Mouse (Mus musculus) layer of hippocampus, adult 18-20 months (tissue): ENCODE data around the gene Matn4. TPM values are rescaled to one million over a fixed set of nuclear protein-coding genes. Genes with fewer than 3 reads are reported as not detected.

Source experiments
- DNase-seq, 2 experiments: peaks; one replicate each; pipeline ENCODE4 v3.0.0; 2022; ENCODE audit warnings: low spot score in 2 of 2
- total RNA-seq, 2 experiments: library from RNA; stranded (reverse); gene quantifications; 2 replicates each; pipeline ENCODE4 v1.2.3; 2021

The Matn4 gene
- total RNA-seq, 2 experiments from 2014 or later, result 11.0 to 11.2 TPM

DNA sequence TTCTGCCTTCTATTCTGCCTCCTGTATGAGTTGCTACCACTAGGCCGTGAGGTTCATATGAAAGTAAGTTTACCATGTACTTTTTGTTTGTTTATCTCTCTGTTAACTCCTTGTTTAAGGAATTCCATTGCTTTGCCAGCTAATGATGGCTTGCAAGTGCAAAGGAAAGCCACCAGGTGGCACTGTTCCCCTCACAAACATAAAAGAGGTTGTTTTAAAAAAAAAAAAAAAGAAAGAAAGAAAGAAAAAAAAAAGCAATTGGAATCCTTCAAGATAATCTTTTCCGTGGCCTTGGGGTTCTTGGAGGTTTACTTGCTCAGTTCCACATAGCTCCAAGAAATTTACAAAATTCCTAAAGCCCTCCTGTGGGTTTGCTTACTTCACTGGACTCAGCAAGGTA lies 12.2 kb upstream of the Matn4 start:
- peak in 1 of 2 experiments; percentile 43 for DNase-seq

DNA sequence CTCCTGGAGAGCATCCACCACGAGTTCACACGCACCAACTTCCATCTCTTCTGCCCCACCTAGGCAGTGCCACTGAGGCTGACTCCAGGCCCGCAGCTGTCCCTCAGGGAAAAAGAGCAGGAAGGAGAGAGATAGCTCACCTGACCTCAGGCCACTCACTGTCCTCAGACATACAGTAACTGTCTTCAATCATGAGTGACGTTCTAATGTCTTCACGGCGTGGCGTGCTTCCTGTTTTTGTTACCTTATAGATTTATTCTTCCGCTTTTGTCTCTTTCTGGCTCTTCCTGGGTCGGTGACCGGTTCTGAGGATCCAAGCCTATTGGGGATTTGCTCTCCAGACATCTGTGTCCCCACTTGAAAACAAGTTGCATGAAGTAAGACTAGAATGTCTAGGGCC lies 9.6 kb upstream of the Matn4 start:
- DNase-seq, result no peak

DNA sequence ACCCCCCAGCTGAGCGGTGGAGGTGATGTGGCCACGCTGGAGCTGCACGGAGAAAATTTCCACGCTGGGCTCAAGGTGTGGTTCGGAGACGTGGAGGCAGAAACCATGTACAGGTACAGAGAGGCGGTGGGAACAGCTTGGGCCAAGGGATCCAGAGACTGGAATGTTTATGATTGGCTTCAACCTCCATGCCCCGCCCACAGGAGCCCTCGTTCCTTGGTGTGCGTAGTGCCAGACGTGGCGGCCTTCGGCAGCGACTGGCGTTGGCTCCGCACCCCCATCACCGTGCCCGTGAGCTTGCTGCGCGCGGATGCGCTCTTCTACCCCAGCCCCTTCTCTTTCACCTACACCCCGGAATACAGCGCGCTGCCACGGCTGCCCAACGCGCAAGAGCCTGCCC lies 9.2 kb upstream of the Matn4 start:
- no peak for DNase-seq

DNA sequence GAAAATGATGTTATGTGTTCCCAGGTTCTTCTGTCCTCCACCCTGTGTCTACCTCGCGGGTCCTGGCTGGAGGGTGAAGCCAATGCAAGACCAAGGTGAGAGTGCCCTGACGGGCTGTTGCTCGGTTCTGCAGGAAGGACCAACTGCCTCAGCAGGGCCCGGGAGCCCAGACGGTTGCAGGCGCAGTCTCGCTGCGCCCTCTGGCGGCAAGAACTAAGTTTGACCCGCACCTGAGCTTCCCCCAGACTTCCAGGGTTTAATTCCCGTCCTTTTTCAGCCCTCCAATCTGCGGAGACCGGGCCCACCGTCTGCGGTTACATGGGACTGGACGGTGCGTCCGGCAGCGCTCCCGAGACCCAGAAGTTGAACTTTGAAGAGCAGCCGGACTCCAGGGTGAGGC lies 2.7 kb upstream of the Matn4 start:
- peak; percentile 57 to 76 for DNase-seq

DNA sequence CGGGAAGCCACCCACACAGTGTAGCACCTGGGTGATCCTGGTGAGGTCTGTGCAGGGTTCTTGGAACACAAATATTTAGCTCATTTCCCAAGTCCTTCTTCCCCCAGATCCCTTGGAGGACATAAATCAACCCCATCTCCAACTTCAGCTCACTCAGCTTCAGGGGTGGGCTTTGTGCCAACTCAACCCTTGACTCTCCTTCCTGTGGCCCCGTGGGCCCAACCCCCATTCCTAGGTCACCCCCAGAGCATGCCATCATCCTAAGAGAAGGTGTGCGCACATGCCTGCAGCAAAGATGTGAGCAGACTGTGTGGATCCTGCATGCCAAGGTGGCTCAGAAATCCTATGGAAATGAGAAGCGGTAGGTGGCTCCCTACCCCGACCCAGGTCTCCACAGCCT lies 559 bp upstream of the Matn4 start:
- no peak for DNase-seq

DNA sequence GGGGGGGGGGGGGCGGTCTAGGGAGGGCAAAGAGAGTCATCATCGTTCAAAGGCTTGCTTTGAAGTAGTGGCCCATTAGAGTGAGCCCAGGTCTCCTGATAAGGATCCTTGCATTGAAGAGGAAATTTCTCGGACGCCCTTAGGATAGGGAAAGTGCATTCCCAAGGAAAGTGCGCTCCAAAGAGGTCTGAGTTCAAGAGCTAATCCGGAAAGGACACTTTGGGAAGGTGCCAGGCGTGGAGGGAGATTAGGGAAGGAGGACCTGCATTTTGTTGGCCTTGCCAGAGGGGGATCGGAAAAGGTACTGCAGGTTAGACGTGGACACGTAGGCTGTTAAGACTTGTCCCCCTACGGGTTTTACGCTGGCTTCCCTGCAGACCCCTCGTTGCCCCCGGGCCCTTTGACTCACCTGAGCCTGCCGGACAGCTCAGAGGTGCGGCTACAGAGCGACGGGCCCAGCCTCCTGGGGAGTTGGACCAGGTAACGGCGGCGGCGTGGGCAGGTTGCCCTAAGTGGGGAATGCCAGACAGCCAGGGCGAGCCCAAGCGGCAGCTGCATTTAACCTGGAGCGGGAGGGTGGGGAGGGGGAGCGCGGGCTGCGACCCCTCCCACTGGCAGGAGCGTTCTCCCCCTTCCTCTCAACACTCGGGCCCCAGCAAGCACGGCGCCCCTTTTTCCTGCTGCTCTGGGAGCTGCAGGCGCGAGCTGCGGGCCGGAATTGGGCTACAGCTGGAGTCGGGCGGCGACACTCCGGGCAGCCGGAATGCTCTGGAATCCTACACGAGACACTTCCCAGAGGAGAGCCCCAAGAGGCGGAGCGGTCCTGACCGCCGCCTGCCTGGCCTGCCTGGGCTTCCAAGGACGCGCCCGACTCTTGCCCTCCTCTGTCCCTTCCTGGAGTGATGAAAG lies 624 bp downstream of the Matn4 start:
- no peak for DNase-seq

DNA sequence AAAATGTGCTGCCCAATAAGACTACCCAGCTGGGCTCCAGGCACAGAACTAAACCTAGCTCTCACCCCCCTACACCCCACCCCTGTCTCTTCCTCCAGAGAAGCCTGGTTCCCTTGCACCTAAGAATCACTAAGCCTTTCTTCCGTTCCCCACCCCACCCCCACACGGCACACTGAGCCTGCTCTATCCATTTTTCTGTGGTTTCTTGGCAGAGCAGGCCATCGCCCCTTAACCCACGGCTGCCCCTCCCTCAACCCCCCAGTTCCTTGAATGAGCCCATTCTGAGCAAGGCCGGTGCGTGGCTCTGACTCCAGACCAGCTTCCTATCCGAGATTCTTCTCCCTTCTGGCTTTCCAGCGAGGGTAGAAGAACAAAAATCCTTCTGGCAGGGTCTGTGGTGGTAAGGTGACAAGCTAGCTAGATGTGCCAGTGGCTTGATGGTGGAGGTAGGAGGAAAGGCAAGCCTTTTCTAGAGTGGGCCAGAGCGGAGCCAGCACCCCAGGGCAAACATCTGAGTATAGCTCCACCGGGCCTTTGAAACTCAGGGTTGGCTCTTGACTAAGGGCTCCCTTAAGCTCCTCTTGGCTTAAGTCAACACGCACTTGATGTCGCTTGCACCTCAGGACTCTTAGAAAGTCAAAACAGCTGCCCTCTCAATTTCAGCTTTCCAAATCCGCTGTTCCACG lies 1.4 kb downstream of the Matn4 start:
- DNase-seq, result no peak

DNA sequence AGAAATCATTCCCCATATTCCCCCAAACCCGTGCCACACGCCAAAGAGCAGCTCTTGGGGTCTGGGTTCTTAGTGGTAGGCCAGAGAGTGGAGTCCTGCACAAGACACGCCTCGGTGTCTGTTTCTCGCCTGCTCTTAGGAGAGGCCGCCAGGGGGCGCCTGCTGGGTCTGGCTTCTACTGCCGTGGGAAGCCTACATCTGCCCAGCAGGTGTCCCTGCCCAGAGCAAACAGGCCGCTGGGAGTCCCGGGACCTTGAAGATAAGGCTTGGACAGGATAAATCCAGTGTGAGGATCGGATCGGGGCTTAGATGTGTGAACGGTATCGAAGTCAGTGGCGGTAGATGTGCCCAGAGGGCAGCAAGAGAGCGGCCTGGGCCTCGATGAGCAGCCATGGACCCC lies 2.1 kb downstream of the Matn4 start, which contains the start of gene Rbpjl:
Gene Rbpjl, plus strand, starts transcription at position 236 of the 400 bp plus-strand sequence.
- peak in 1 of 2 experiments; percentile 68 for DNase-seq

DNA sequence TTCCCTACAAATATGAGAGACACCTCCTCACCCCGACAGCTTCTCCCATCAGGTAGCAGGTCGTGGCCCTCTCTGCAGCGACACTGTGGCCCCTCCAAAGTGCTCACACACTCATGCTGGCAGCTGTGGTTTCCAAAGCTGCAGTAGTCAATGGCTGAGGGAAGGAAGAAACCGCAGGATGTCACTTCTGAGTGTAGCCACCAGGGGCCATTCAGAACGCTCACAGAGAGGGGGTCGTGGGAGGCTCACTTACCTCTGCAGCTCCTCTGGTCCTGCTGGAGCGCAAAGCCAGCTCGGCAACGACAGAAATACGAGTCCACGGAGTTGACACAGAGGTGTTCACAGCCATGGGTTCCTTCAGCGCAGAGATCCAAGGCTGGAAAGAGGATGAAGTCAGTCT lies 8.0 kb downstream of the Matn4 start:
- no peak for DNase-seq

DNA sequence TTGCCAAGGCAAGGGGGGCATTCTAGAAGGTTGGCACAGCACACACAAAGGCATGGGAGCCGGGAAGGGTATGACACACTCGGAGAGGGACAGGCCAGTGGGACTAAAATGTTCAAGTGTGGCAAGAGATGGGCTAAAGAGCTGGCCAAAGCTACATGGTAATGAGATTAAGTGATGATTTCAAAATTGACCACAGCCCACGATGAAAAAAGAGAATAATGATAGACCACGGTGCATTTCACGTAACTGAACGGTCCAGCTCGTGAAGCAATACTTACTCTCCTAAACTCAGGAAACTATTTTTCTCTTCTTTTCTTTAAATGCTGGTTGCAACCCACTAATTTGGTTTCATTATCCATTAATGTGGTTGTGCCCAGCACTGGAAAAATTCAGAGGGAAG lies 8.9 kb downstream of the Matn4 start:
- no peak for DNase-seq

DNA sequence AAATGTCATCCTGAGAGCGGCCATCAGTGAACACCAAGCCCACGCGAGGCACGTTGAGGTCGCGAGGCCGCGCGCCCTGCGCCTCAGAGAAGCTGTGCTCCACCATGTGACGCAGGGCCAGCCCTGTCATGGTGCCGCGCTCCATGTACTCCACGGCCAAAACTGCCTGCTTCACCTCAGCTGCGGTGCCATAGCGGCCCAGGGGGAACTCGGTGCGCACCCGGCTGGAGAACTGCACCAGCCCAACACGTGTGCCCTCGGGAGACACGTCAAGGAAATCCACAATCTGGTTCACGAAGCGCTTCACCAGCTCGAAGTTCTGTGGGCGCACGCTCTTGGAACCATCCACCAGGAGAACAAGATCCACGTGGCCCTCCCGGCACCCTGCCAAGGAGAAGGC lies 11.8 kb downstream of the Matn4 start:
- DNase-seq, result no peak

DNA sequence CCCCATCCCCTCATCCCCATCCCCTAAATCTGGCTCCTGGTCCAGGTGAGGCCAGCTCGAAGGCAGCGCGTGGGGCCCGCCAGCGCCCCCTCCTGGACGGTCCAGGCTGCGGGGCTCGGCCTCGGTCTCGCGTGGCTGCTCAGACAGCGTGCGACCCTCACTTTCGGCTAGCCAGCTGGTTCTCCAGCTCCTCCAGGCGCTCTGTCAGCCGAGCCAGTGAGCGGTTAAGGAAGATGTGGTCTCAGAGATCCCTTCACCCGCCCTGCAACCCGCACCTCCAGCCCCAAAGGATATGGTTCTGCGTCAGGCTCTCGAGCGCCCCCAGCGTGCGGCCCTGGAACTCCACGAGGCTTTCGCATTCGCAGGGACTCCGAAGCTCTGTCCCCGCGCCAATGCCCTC lies 15.5 kb downstream of the Matn4 start:
- peak; percentile 70 to 89 for DNase-seq

DNA sequence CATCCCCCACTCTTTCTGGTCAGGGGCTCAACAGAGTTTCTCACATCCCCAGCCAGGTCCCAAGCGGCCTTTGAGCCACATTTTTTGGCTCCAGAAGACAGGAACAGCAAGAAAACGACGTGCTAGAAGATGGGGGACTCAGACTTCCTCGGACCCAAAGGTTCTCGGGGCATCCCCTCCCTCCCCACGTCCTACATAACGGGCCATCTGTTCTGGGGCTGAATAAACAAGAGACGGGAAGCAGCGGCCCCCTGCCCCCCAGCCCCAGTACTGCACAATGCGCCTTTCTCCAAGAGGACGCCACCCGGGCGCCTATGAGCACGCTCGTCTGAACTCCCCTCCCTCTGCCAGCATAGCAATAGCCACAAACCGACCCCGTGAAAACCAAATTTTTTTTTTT lies 15.9 kb downstream of the Matn4 start, which contains the start of gene Slpi:
Gene Slpi, minus strand, starts transcription at position 76 of the 400 bp plus-strand sequence.
- peak in 1 of 2 experiments; percentile 67 for DNase-seq

DNA sequence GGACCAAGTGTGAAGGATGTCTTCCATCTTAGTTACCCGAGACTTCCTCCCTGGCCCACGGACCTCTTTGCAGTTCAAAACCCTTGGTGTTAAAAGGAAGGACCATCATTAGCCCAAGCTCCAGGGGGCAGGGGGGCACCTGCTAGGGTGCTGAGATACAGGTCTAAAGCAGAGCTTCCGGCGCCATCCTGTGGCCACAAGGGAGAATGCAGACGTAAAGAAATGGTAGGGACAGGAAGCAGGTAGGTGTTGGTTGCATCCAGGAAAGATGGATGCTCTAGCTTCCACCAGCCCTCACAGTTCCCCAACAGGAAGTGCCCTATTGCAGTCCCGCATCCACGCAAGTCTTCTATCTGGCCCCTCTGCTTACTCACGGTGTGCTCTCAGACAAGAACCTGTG lies 18.0 kb downstream of the Matn4 start:
- DNase-seq, result peak in 1 of 2 experiments; percentile 78

DNA sequence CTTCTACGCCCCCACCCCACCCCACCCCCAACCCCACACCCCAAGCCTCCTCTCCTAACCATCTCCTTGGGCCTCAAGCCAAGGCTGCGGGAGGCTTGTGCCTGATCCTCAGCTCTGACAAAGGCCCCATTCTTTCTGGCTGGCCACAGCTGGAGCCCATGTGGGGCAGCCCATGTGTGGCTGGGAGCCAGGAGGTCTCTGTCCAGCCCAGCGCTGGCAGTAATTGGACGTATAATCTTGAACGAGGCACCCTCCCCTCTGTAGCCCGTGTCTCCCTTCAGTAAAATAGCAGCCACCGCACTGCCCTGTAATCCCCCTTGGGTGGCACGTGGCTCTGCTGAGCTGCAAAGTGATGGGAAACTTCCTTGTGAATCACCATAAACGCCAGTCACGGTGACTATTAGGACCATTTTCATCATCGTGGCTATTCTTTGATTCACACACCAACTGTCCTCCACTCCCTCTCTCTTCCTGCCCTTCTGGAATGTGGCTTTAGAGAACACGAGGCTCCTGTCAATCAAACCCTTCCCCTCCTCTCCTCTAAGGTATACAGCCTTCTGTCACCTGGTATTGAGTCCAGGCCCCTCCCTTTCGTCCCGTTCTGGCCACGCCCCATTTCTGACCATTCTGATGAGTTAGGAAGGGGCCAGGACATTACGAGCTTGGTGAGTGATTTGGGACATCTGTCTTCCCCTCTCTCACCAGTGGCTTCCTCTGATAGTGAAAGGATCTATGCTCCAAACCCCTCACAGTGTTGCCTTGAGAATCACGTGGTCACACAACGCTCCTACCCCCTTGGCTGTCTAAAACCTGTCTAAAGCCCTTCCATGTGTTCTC lies 18.8 kb downstream of the Matn4 start:
- DNase-seq, result no peak

DNA sequence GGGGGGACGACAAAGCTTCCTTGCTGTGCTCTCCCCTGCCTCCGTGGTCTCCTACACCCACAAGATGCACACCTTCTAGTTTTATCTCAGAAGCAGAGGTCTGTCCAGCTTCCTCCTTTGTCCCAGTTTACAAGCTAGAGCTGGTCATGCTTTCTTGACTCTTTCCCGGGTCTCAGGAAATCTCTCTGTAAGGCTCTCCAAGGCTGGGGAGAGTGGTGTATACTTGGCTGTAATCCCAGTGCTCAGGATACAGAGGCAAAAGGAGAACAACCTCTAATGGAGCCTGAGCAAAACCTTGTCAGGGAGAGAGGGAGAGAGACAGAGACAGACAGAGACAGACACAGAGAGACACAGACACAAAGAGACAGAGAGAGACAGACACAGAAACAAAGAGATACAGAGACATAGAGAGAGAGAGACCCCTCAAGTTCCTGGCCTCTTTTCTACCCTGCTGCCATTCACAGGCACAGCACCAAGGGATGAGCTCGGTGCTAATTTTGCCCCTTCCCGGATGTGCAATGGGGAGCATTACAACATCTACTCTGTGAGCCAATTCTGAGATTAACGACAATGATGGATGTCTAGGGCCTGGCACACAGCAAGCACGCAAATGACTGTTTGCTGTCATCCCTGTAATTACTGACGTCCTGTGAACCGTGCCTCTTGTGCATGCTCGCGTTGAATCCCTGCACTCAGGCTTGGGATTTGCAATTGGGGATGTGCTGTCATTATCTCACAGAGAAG lies 21.1 kb downstream of the Matn4 start:
- DNase-seq, result no peak

DNA sequence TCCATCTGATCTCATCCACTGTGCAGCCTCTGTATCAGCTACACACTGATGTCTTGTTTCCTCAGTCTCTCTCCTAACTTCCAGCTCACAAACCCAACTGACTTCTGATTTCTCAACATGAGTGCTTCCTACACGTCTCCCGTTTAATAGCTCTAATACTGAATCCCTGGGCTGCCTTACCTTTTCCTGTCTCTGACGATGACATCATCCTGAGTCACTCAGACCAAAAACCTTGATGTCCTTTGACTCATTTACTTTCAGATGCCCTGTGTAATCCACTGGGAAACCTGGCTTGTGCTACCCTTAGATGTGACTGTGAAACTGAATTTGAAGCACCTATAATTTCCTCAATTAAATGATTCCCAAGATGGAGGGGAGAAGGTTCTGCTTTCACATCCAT lies 22.0 kb downstream of the Matn4 start:
- DNase-seq, result no peak

DNA sequence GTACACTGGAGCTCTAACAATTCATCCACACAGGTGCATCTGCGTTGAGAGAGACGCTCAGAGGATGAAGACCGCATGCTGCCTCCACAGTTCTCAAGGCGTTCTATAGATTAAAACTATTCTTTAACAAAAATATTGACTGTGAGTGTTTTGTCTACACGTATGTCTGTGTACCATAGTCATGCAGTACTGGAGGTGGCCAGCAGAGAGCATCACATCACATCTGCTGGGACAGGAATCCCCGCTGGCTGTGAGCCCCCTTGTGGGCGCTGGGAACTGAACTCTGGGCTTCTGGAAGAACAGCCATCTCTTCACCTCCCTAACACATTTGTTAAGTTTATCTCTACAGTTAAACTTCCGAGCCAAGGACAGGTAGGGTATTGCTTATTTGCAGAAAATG lies 23.2 kb downstream of the Matn4 start:
- DNase-seq, result no peak

DNA sequence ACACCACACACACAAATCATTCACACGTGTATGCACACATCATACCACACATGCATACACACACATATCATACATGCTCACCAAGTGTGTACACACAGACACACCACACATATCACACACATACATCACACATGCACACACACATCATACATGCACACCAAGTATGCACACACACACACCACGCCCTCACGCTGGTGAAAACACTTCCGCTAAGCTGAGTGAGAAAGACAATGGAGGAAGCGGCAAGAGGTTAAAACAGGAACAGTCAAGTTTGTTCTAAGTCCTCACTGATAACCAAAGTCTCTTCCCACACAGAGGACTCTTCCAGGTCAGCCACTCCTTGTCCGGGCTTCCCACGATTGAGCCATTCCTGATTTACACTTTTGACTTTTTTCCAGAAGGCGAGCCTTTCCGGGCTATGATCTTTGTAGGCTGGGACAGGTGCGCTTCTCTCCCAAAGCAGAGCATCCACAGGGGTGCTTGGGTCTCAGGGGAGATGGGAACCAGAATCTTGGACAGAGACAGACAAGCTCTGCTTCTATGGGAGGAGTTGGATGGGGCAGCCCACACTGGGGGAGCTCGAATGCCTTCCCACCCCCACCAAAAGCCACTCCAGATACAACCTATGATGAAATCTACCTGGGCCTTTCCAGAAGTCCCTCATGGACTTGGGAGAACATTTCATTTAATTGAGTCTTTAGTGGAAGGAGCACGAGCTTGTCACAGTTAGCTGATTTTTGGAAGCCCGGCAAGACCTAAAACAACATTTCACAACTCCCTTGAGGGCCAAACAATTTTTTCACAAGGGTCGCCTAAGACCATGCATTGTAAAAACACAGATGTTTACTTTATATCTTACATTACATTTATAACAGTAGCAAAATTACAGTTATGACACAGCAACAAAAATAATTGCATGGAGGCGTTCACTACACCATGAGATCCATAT lies 27.2 kb downstream of the Matn4 start:
- no peak for DNase-seq

DNA sequence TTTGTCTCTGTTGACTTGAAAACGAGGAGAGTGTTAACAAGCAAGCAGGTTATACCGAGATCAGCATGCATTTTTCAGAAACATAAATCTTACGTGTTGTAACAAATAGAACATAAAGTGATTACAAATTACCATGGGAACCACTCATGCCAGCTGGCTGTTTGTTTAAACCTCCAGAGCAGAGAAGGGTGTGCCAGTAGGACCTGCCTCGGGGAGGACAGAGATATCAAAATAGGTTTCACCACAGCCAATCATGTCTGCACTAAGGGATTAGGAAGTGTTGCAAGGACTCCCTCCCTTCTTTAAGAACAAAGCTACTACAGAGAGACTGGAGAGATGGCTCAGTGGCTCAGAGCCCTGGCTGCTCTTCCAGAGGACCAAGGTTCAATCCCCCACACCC lies 31.8 kb downstream of the Matn4 start:
- peak in 1 of 2 experiments; percentile 57 for DNase-seq
